Mouse (Mus musculus): ENCODE measurements around the gene Ccni. TPM values are rescaled to one million over a fixed set of nuclear protein-coding genes. Genes with fewer than 3 reads are reported as not detected.
A peak's percentile ranks its signal among the peaks of the same experiment; 100 is the strongest.

The Ccni gene
- total RNA-seq, 2 experiments from 2014 or later, result 251 to 256 TPM

DNA sequence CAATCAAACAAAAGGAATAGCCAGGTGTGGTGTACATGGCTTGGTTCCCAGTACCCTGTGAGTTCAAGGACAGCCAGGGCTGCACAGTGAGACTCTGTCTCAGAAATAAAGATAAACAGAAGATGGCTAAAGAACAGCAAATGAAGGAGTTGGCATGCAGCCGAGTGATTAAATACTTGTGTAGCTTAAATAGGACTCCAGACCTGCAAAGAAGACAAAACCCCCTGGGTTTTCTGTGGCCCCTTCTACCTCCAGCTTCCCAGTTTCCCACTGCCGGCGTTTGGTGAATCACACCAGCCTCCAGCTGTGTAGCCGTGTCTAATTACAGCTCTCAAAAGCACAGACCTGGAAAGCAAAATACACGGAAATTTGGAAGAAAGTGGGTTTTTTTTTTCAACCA is 61.4 kb downstream of the Ccni start:
- no peak for TF ChIP-seq CTCF (conservative IDR thresholded peaks at IDR 0.05)
- no peak for DNase-seq (ENCODE audit: low spot score in 2 of 2)
- H3K27ac ChIP-seq, result no peak overlapping the region

GRCm38 (mm10) chr5:93143360-93144091 is 62.8 kb downstream of the Ccni start:
- H3K27ac ChIP-seq, result no peak overlapping the region
- H3K4me3 ChIP-seq, result no peak overlapping the region
- no peak for DNase-seq (ENCODE audit: low spot score in 2 of 2)
- TF ChIP-seq CTCF (conservative IDR thresholded peaks at IDR 0.05), result no peak

More for the DNA sequence above, 61.4 kb downstream of the Ccni start:
- H3K4me3 ChIP-seq, result no peak overlapping the region

- no peak overlapping the region for H3K27ac ChIP-seq
- DNase-seq (ENCODE audit: low spot score in 2 of 2), result no peak
Observed at GRCm38 (mm10) chr5:93140747-93141146, 65.5 kb downstream of the Ccni start.

DNA sequence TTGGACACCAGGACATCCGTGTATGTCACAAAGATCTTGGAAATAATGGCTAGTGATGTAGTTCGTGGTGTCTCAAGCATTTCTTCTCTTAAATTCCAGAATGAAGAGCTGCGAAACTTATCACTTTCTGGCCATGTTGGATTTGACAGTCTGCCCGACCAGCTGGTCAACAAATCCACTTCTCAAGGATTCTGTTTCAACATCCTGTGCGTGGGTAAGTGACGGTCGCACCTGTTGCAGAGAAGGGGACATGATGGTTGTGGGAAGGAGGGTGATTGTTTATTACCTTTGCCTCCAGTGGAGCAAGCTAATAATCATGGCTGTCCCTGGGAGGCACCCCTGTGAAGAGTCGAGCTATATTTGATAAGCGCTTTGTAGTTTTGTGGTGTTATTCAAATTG is 66.9 kb downstream of the Ccni start:
- no peak for DNase-seq (ENCODE audit: low spot score in 2 of 2)
- Histone ChIP-seq H3K27ac (no peak overlapping the region), H3K4me3 (no peak overlapping the region)
- no peak for TF ChIP-seq CTCF (conservative IDR thresholded peaks at IDR 0.05)

More at GRCm38 (mm10) chr5:93140747-93141146, 65.5 kb downstream of the Ccni start:
- TF ChIP-seq CTCF (conservative IDR thresholded peaks at IDR 0.05), result no peak
- H3K4me3 ChIP-seq, result no peak overlapping the region

GRCm38 (mm10) chr5:93136956-93137586 is 69.2 kb downstream of the Ccni start:
- no peak for DNase-seq (ENCODE audit: low spot score in 2 of 2)
- Histone ChIP-seq H3K4me3 (no peak overlapping the region), H3K27ac (peak overlapping the region; percentile 79)
- no peak for TF ChIP-seq CTCF (conservative IDR thresholded peaks at IDR 0.05)

DNA sequence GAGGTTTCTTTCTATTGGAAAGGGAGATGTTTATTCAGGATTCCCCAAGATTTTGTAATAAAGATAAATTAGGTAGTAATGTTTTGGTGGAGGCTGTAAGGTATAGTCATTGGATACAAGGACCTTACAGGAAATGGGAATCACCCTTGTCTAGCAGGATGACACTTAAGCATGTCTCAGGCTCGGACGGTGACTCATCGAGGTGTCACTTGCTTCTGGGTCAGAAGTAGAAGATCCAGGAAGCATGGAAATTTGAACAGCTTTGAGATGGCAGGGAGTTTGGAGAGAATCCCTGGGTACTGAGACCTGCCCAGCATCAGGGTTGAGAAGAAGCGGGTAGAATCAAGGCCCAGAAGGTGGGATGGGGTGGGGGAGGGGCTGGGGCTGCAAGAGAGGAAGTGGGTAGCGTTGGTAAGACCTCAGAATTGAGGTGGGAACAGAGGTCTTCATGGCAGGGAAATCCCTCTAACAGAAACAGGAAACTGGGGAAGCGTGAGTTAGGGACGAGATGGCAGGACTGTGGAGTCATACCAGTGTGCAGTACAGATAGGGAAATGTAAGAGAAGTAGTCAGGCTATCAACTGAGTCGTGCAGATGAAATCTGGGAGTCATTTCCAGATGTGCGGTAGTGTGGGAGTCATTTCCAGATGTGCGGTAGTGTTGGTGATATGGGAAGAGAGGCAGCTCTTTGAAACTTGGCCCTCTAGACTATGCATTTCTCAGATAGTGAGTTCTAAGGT is 70.8 kb downstream of the Ccni start:
- no peak for DNase-seq (ENCODE audit: low spot score in 2 of 2)
- no peak overlapping the region for H3K27ac ChIP-seq
- H3K4me3 ChIP-seq, result no peak overlapping the region

DNA sequence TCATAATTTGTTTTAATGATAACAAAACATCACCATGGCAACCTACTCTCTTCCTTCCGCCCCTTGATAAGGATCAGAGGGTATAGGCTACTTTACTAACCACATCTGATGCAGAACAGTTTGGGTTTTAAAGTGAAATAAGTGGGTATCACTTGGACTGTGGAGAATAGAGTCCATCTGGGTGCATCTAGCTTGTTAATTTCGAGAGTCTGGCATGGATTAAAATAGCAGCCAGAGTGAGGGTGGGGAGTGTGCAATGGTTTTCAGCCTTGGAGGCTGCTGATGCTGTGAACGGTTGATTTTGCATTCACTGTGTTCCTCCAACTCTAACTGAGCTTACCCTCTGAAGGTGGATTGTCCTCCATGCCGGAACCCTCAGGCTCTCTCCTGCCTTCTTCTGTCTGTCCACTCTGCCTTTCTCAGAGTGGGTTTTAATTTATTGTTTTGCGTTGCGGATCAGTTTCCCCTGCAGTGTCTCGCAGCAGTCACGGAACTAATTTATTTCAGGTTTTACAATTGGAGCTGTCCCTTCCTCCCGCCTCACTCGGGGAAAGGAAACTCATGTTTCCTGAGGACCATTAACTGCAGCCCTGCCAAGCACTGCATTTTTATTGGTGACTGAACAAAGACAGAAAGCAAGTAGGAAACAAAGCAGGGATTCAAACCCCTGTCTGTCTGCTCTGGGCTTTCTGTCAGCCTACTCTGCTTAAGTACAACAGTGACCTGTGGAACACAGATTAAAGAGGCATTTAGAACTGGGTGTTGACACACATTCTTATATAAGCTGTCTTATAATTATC is 72.7 kb downstream of the Ccni start:
- Histone ChIP-seq H3K27ac (peak overlapping the region; percentile 83), H3K4me3 (peak overlapping the region; percentile 37)
- DNase-seq (ENCODE audit: low spot score in 2 of 2), result peak; percentile 42
- TF ChIP-seq CTCF (conservative IDR thresholded peaks at IDR 0.05), result no peak

More for the DNA sequence above, 70.8 kb downstream of the Ccni start:
- no peak for TF ChIP-seq CTCF (conservative IDR thresholded peaks at IDR 0.05)

Other genes with a start within 250 kb of the Ccni start
- 1 to 10 TPM; 2.0 to 2.2 TPM for gene Sowahb, start 161.5 kb downstream of the Ccni start, total RNA-seq (2021)
- gene Sept11, start 113.1 kb downstream of the Ccni start, total RNA-seq (2021), result 100 to 1,000 TPM; 107 to 115 TPM
- 1 to 10 TPM; 1.1 to 1.8 TPM for gene 2010109A12Rik, start within 50 bp of the Ccni start, total RNA-seq (2021)
- gene Ccng2, start 60.8 kb upstream of the Ccni start, total RNA-seq (2021), result 10 to 100 TPM; 48.2 to 51.5 TPM

Measured in layer of hippocampus, adult 2 months (tissue).